Mouse (Mus musculus) CH12.LX (cell line): Measurements from ENCODE around the gene Tpcn1. TPM values are rescaled to one million over a fixed set of nuclear protein-coding genes. Genes with fewer than 3 reads are reported as not detected.

ENCODE experiments used
- DNase-seq: peaks from one replicate; pipeline ENCODE4 v3.0.0-alpha.2; 2013; ENCODE audit errors: extremely low read depth
- H3K27ac ChIP-seq: 2 replicates; pipeline ENCODE4 v1.5.1; 2012; ENCODE audit warnings: low read depth, mild to moderate bottlenecking, control low read depth, moderate library complexity; ENCODE audit not compliant: insufficient read depth
- H3K27me3 ChIP-seq: replicated peaks from 2 replicates; pipeline ENCODE3; 2012; ENCODE audit warnings: inconsistent platforms
- H3K36me3 ChIP-seq, 2 experiments: replicated peaks in 1 of 2; 2 replicates each; pipeline versions ENCODE3 to v1.6.1; 2012; ENCODE audit warnings: inconsistent platforms in 1 of 2, low read length in 1 of 2, mild to moderate bottlenecking in 1 of 2, mixed read lengths in 1 of 2, moderate library complexity in 1 of 2; ENCODE audit not compliant: control insufficient read depth in 1 of 2, insufficient read depth in 1 of 2
- H3K4me1 ChIP-seq, 2 experiments: 2 replicates each; pipeline ENCODE4 v1.6.1; 2012; ENCODE audit warnings: inconsistent platforms in 1 of 2, moderate library complexity in 1 of 2; ENCODE audit not compliant: insufficient read depth in 2 of 2, control insufficient read depth in 1 of 2
- H3K4me2 ChIP-seq: 2 replicates; pipeline ENCODE4 v1.6.1; 2012; ENCODE audit warnings: low read depth, mild to moderate bottlenecking, control low read depth; ENCODE audit not compliant: poor library complexity, insufficient read depth, severe bottlenecking
- H3K4me3 ChIP-seq, 3 experiments: fragments of 150-350 bp in 1 of 3; sonication (generic) in 1 of 3; replicated peaks in 1 of 3; 2 replicates each; pipeline versions ENCODE3 to v1.5.1; 2011 to 2012; ENCODE audit warnings: low read depth in 2 of 3, low read length in 2 of 3, mild to moderate bottlenecking in 2 of 3, moderate library complexity in 2 of 3, control low read depth in 1 of 3, improper control_type of control experiment in 1 of 3, inconsistent platforms in 1 of 3, mixed read lengths in 1 of 3; ENCODE audit not compliant: poor library complexity in 1 of 3
- H3K79me2 ChIP-seq: replicated peaks from 2 replicates; pipeline ENCODE4 v1.6.1; 2012; ENCODE audit warnings: mild to moderate bottlenecking, moderate library complexity; ENCODE audit not compliant: control insufficient read depth, poor library complexity, insufficient read depth, severe bottlenecking; ENCODE audit errors: extremely low read depth
- H3K9ac ChIP-seq: 2 replicates; pipeline ENCODE4 v1.6.1; 2012; ENCODE audit warnings: low read depth, mild to moderate bottlenecking, control low read depth, moderate library complexity; ENCODE audit not compliant: insufficient read depth
- H3K9me3 ChIP-seq: replicated peaks from 2 replicates; pipeline ENCODE3; 2012; ENCODE audit warnings: low read length, inconsistent platforms, mixed read lengths
- CHD1 ChIP-seq: IDR thresholded peaks from 2 replicates; pipeline ENCODE4 v1.6.1; 2012; ENCODE audit warnings: low read depth, low read length, improper control_type of control experiment, inconsistent platforms
- CTCF ChIP-seq, 2 experiments: IDR thresholded peaks in 1 of 2; conservative IDR thresholded peaks in 1 of 2; 2 replicates each; pipeline ENCODE4 v1.5.1; 2011 to 2012; ENCODE audit warnings: low read depth in 2 of 2, low read length in 2 of 2, improper control_type of control experiment in 1 of 2, inconsistent platforms in 1 of 2, mild to moderate bottlenecking in 1 of 2, moderate library complexity in 1 of 2
- GABPA ChIP-seq: IDR thresholded peaks from 2 replicates; pipeline ENCODE4 v1.6.1; 2012; ENCODE audit warnings: low read depth, low read length, improper control_type of control experiment, inconsistent platforms; ENCODE audit not compliant: insufficient replicate concordance
- HCFC1 ChIP-seq: IDR thresholded peaks from 2 replicates; pipeline ENCODE4 v1.6.1; 2012; ENCODE audit warnings: low read depth, mild to moderate bottlenecking, inconsistent platforms, low read length, improper control_type of control experiment
- IRF4 ChIP-seq: IDR thresholded peaks from 2 replicates; pipeline ENCODE4 v1.6.1; 2014; ENCODE audit warnings: low read depth, mild to moderate bottlenecking, inconsistent platforms, low read length, improper control_type of control experiment
- MAFK ChIP-seq: IDR thresholded peaks from 2 replicates; pipeline ENCODE4 v1.6.1; 2011; ENCODE audit warnings: low read length, improper control_type of control experiment; ENCODE audit not compliant: insufficient replicate concordance
- MEF2A ChIP-seq: IDR thresholded peaks from 2 replicates; pipeline ENCODE4 v1.6.1; 2014; ENCODE audit warnings: low read depth, mild to moderate bottlenecking, inconsistent platforms, low read length, improper control_type of control experiment, borderline replicate concordance
- NRF1 ChIP-seq: IDR thresholded peaks from 2 replicates; pipeline ENCODE4 v1.6.1; 2014; ENCODE audit warnings: low read depth, mild to moderate bottlenecking, inconsistent platforms, low read length, improper control_type of control experiment, moderate library complexity
- PAX5 ChIP-seq: IDR thresholded peaks from 2 replicates; pipeline ENCODE4 v1.6.1; 2012; ENCODE audit warnings: low read length, inconsistent platforms, mixed read lengths
- POLR2A ChIP-seq: IDR thresholded peaks from 2 replicates; pipeline ENCODE4 v1.6.1; 2011; ENCODE audit warnings: low read depth, mild to moderate bottlenecking, improper control_type of control experiment, low read length
- SIN3A ChIP-seq: IDR thresholded peaks from 2 replicates; pipeline ENCODE4 v1.6.1; 2012; ENCODE audit warnings: low read length, improper control_type of control experiment, inconsistent platforms
- SMC3 ChIP-seq: IDR thresholded peaks from 2 replicates; pipeline ENCODE4 v1.6.1; 2011; ENCODE audit warnings: low read depth, low read length, improper control_type of control experiment
- TBP ChIP-seq: conservative IDR thresholded peaks from 2 replicates; pipeline ENCODE4 v1.6.1; 2011; ENCODE audit warnings: low read depth, low read length, improper control_type of control experiment
- TCF12 ChIP-seq: IDR thresholded peaks from 2 replicates; pipeline ENCODE4 v1.6.1; 2014; ENCODE audit warnings: low read depth, mild to moderate bottlenecking, inconsistent platforms, low read length, improper control_type of control experiment
- USF1 ChIP-seq: IDR thresholded peaks from 2 replicates; pipeline ENCODE4 v1.6.1; 2014; ENCODE audit warnings: low read depth, mild to moderate bottlenecking, inconsistent platforms, low read length, improper control_type of control experiment
- USF2 ChIP-seq: conservative IDR thresholded peaks from 2 replicates; pipeline ENCODE4 v1.6.1; 2011; ENCODE audit warnings: low read depth, low read length, improper control_type of control experiment
- ZKSCAN1 ChIP-seq: IDR thresholded peaks from 2 replicates; pipeline ENCODE4 v1.6.1; 2012; ENCODE audit warnings: low read depth, inconsistent platforms, low read length, improper control_type of control experiment, borderline replicate concordance
- ZMIZ1 ChIP-seq: IDR thresholded peaks from 2 replicates; pipeline ENCODE4 v1.6.1; 2012; ENCODE audit warnings: low read depth, mild to moderate bottlenecking, inconsistent platforms, low read length, improper control_type of control experiment
- ZNF384 ChIP-seq: IDR thresholded peaks from 2 replicates; pipeline ENCODE4 v1.6.1; 2012; ENCODE audit warnings: low read depth, low read length, improper control_type of control experiment, inconsistent platforms
- dilution Hi-C: fragments of 300-500 bp; cut with MboI; formaldehyde crosslinking; loops from 2 replicates; pipeline ENCODE4 v1.14.3; 2020; ENCODE audit warnings: low sequenced_read_pairs; ENCODE audit not compliant: extremely low pct_unique_long_range_greater_than_20kb, extremely low pct_ligation_motif_present
- in situ Hi-C: fragments of 300-500 bp; cut with MboI; formaldehyde crosslinking; loops from 3 replicates; pipeline ENCODE4 v1.14.3; 2019; ENCODE audit warnings: low sequenced_read_pairs, low pct_ligation_motif_present, low pct_unique_long_range_greater_than_20kb, mixed read lengths
- polyA plus RNA-seq: library from polyadenylated mRNA; unstranded; fragments of >175 nt; gene quantifications from 2 replicates; pipeline ENCODE4 v1.2.1, GENCODE M21; 2012; ENCODE audit warnings: low read depth; ENCODE audit not compliant: insufficient read length
- total RNA-seq, 2 experiments: library from RNA; depleted of rRNA; stranded (reverse); fragments of 300-350 nt in 1 of 2; fragments of >200 nt in 1 of 2; gene quantifications; 2 replicates each; pipeline ENCODE4 v1.2.3; 2012 to 2014

The Tpcn1 gene
- total and polyA plus RNA-seq, 3 experiments = 0.90 to 5.4 (median 2.2) TPM

DNA sequence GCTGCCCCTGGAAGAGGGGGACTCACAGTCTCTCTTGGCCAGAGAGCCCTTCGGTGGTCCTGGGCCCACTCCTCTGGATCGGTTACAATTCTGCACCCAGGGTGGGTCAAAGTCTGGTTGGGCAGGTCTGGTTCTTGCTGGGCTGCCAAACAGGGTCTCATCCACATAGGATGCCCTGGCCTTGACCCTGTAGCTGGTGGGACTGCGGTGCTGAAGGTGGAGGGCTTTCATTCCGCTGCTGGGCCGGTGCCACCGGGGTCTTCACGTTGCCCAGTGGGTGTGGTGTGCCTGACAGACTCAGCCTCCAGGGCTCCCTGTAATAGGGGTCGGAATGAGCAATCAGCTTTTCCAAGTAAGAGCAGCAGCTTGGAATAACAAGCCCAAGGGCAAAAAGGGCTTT lies 22.9 kb upstream of the Tpcn1 start:
- peaks cover 6 to 50% of the 10 kb centered on the region in 2 experiments for H3K36me3 ChIP-seq
- no peak for DNase-seq
- H3K9me3 ChIP-seq = peaks cover 2% of the 10 kb centered on the region
- 0 out of 2 replicates have a peak overlapping the region, but pooled peaks have one; percentile 59 for H3K9ac ChIP-seq
- H3K4me1 ChIP-seq = peaks cover 5 to 27% of the 10 kb centered on the region in 2 experiments; a peak in 3 of 4 replicates
- H3K27me3 ChIP-seq = no peaks in the 10 kb centered on the region
- in situ Hi-C loops = loop anchor here (25.0 kb wide), 2 partner anchors 349 to 474 kb away; no protein-coding TSS in a partner anchor
- TF ChIP-seq ZMIZ1 (no peak), ZNF384 (no peak), CHD1 (no peak), SMC3 (no peak), NRF1 (no peak), USF2 (no peak), USF1 (no peak), CTCF (conservative IDR thresholded peaks at IDR 0.05 in 1 of 2, IDR thresholded peaks at IDR 0.05 in 1 of 2; ENCODE audit: low read depth in 2 of 2, low read length in 2 of 2) (no peak), PAX5 (no peak), TCF12 (no peak), GABPA (no peak), MEF2A (no peak)
- H3K79me2 ChIP-seq = peaks cover 30% of the 10 kb centered on the region
- H3K27ac ChIP-seq = no peak overlapping the region
- dilution Hi-C loops = no loop called here
- peak overlapping the region in 1 of 3 experiments; percentile 62 for H3K4me3 ChIP-seq
- H3K4me2 ChIP-seq = peak overlapping the region; percentile 67

DNA sequence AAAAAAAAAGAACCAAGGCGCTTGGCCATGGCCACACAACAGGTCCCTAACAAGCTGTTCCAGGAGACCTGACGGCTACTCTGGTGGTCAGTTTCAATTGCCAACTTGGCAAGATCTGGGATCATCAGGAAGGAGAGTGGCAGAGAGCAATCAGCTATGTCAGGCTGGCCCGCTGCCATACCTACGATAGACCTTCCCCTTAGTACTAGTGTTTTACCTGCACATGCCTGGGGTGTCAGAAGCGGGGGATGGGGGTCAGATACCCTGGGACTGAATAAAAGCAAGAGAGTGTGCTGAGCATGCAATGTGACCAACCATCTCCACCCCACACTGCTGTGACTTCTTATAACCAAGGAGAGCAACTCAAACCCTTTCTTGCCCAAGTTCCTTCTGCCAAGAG lies 22.4 kb upstream of the Tpcn1 start:
- Histone ChIP-seq H3K27me3 (no peaks in the 10 kb centered on the region), H3K36me3 (peaks cover 1 to 50% of the 10 kb centered on the region in 2 experiments), H3K27ac (no peak overlapping the region), H3K4me3 (no peak overlapping the region), H3K4me2 (no peak overlapping the region), H3K9ac (no peak overlapping the region), H3K4me1 (peaks cover 5 to 29% of the 10 kb centered on the region in 2 experiments; a peak in 3 of 4 replicates), H3K9me3 (peaks cover 2% of the 10 kb centered on the region), H3K79me2 (peaks cover 25% of the 10 kb centered on the region)
- dilution Hi-C loops = no loop called here
- DNase-seq = no peak
- in situ Hi-C loops = loop anchor here (25.0 kb wide), 2 partner anchors 349 to 474 kb away; no protein-coding TSS in a partner anchor
- no peak for TF ChIP-seq ZMIZ1
- no peak for TF ChIP-seq NRF1
- TF ChIP-seq SIN3A = no peak
- no peak for TF ChIP-seq SMC3
- no peak for TF ChIP-seq POLR2A
- no peak for TF ChIP-seq IRF4
- no peak for TF ChIP-seq TBP
- no peak for TF ChIP-seq ZKSCAN1
- no peak for TF ChIP-seq MAFK
- no peak for TF ChIP-seq HCFC1
